Mouse (Mus musculus): ENCODE measurements around the gene Snd1.
"Not testable (repeated sequence)": the region's sequence is repeated elsewhere in the genome, so short reads cannot be mapped to it uniquely, and the experiment has no call there.

The Snd1 gene

GRCm38 (mm10) chr6:28486471-28486870, 11.5 kb downstream of the Snd1 start:
- no peak for DNase-seq

- DNase-seq = no peak
These were observed 12.0 kb downstream of the Snd1 start for GRCm38 (mm10) chr6:28486905-28487304.

- DNase-seq = no peak
These were observed 13.4 kb downstream of the Snd1 start for GRCm38 (mm10) chr6:28488204-28488851.

GRCm38 (mm10) chr6:28490612-28491011, 15.7 kb downstream of the Snd1 start:
- DNase-seq = no peak

- DNase-seq = no peak
These were observed 16.3 kb downstream of the Snd1 start for GRCm38 (mm10) chr6:28491198-28491597.

GRCm38 (mm10) chr6:28497837-28498236, 22.9 kb downstream of the Snd1 start:
- DNase-seq = no peak

- no peak for DNase-seq
These were observed 27.6 kb downstream of the Snd1 start for GRCm38 (mm10) chr6:28502576-28502975.

- no peak for DNase-seq
These were observed 28.2 kb downstream of the Snd1 start for GRCm38 (mm10) chr6:28503148-28503547.

- DNase-seq = no peak
These were observed 29.7 kb downstream of the Snd1 start for GRCm38 (mm10) chr6:28504611-28505010.

GRCm38 (mm10) chr6:28507759-28508158, 32.8 kb downstream of the Snd1 start:
- DNase-seq = no peak

GRCm38 (mm10) chr6:28514195-28514594, 39.3 kb downstream of the Snd1 start:
- DNase-seq = no peak

GRCm38 (mm10) chr6:28514830-28515350, 40.0 kb downstream of the Snd1 start:
- DNase-seq = no peak

GRCm38 (mm10) chr6:28516618-28517017, 41.7 kb downstream of the Snd1 start:
- DNase-seq = peak; percentile 30

- DNase-seq = no peak
These were observed 42.1 kb downstream of the Snd1 start for GRCm38 (mm10) chr6:28517050-28517449.

- no peak for DNase-seq
These were observed 44.5 kb downstream of the Snd1 start for GRCm38 (mm10) chr6:28519426-28519825.

- DNase-seq = not testable (repeated sequence)
These were observed 45.8 kb downstream of the Snd1 start for GRCm38 (mm10) chr6:28520787-28521186.

GRCm38 (mm10) chr6:28521416-28521815, 46.5 kb downstream of the Snd1 start:
- DNase-seq = no peak

GRCm38 (mm10) chr6:28525589-28525988, 50.6 kb downstream of the Snd1 start:
- no peak for DNase-seq

- DNase-seq = no peak
These were observed 52.5 kb downstream of the Snd1 start for GRCm38 (mm10) chr6:28527459-28527858.

GRCm38 (mm10) chr6:28528208-28528607, 53.3 kb downstream of the Snd1 start:
- DNase-seq = no peak

GRCm38 (mm10) chr6:28536464-28536863, 61.5 kb downstream of the Snd1 start:
- DNase-seq = no peak

- peak; percentile 78 for DNase-seq
These were observed 63.0 kb downstream of the Snd1 start for GRCm38 (mm10) chr6:28537851-28538527.

GRCm38 (mm10) chr6:28542298-28542701, 67.4 kb downstream of the Snd1 start:
- peak; percentile 12 for DNase-seq

GRCm38 (mm10) chr6:28546943-28547342, 72.0 kb downstream of the Snd1 start:
- DNase-seq = no peak
